Mouse (Mus musculus): ENCODE measurements around the gene Rnf41. TPM values are rescaled to one million over a fixed set of nuclear protein-coding genes. Genes with fewer than 3 reads are reported as not detected.

Rnf41 gene
- polyA plus RNA-seq, 1 experiment, result 24.1 TPM

GRCm38 (mm10) chr10:128369599-128369998 lies 41.9 kb upstream of the Rnf41 start:
- Histone ChIP-seq H3K4me3 (ENCODE audit: extremely low read depth, insufficient read depth, insufficient read length) (no peak overlapping the region), H3K27ac (ENCODE audit: insufficient read depth, low read length) (peak overlapping the region; percentile 84), H3K27me3 (ENCODE audit: control insufficient read depth, insufficient read depth, low read length) (no peaks in the 10 kb centered on the region), H3K36me3 (ENCODE audit: control insufficient read depth, insufficient read depth, low read length) (no peaks in the 10 kb centered on the region; the same call in 1 of the 2 replicates), H3K4me1 (ENCODE audit: control insufficient read depth, insufficient read depth, insufficient read length) (no peaks in the 10 kb centered on the region; the same call in 1 of the 2 replicates)
- WGBS, result 84% methylated on average over 6 of the region's 6 CpGs
- TF ChIP-seq CTCF (IDR thresholded peaks at IDR 0.05; ENCODE audit: extremely low read depth, insufficient read depth, insufficient read length, insufficient replicate concordance), result no peak
- no peak for TF ChIP-seq POLR2A (IDR thresholded peaks at IDR 0.05; ENCODE audit: low read depth, low read length)
- no peak for DNase-seq (ENCODE audit: low read depth in 1 of 2, low spot score in 2 of 2)

DNA sequence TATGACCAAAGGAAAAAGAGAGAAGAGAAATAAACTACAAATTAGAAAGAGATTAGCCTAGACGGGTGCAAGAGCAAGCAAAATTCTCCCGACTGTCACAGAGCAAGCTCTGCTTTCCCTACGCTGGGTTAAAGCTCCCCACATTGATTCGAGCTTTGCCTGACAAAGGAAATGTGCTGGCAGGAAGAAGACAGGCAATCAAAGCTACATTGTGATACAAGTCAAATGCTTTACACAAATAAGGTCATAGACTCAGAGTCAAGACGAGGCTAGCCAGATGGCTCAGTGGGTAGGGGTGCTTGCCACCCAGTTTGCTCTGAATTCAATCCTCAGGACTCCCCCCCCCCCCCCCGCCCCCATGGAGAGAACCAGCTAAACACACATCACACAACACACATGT lies 41.4 kb upstream of the Rnf41 start:
- TF ChIP-seq CTCF (IDR thresholded peaks at IDR 0.05; ENCODE audit: extremely low read depth, insufficient read depth, insufficient read length, insufficient replicate concordance) (no peak), POLR2A (IDR thresholded peaks at IDR 0.05; ENCODE audit: low read depth, low read length) (no peak)
- Histone ChIP-seq H3K4me3 (ENCODE audit: extremely low read depth, insufficient read depth, insufficient read length) (no peak overlapping the region), H3K36me3 (ENCODE audit: control insufficient read depth, insufficient read depth, low read length) (no peaks in the 10 kb centered on the region; the same call in 1 of the 2 replicates), H3K4me1 (ENCODE audit: control insufficient read depth, insufficient read depth, insufficient read length) (no peaks in the 10 kb centered on the region; the same call in 1 of the 2 replicates), H3K27ac (ENCODE audit: insufficient read depth, low read length) (no peak overlapping the region), H3K27me3 (ENCODE audit: control insufficient read depth, insufficient read depth, low read length) (no peaks in the 10 kb centered on the region)
- WGBS, result 78% methylated on average over 6 of the region's 6 CpGs
- no peak for DNase-seq (ENCODE audit: low read depth in 1 of 2, low spot score in 2 of 2)

DNA sequence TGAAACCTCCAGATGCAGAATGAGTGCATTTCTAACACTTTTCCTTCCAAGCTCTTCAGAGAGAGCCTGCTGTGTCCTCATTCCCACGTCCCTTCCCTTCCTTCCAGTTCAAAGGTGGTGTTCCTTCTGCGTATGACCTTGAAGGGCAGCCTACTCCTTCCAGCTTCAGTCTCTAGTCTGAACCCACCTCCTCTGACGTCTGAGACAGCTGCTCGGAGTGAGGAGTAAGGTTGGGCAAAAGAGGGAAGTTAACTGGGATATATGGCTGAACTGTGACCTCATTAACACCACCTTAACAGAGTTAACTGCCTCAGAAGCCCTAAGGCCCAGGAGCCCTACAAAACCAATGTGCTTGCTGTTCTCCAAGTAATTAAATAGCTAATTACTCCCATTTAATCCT lies 40.9 kb upstream of the Rnf41 start:
- Histone ChIP-seq H3K4me1 (ENCODE audit: control insufficient read depth, insufficient read depth, insufficient read length) (no peaks in the 10 kb centered on the region; the same call in 1 of the 2 replicates), H3K4me3 (ENCODE audit: extremely low read depth, insufficient read depth, insufficient read length) (no peak overlapping the region), H3K27me3 (ENCODE audit: control insufficient read depth, insufficient read depth, low read length) (no peaks in the 10 kb centered on the region), H3K36me3 (ENCODE audit: control insufficient read depth, insufficient read depth, low read length) (no peaks in the 10 kb centered on the region), H3K27ac (ENCODE audit: insufficient read depth, low read length) (no peak overlapping the region)
- TF ChIP-seq CTCF (IDR thresholded peaks at IDR 0.05; ENCODE audit: extremely low read depth, insufficient read depth, insufficient read length, insufficient replicate concordance) (no peak), POLR2A (IDR thresholded peaks at IDR 0.05; ENCODE audit: low read depth, low read length) (no peak)
- WGBS, result 71% methylated on average over 4 of the region's 4 CpGs
- no peak for DNase-seq (ENCODE audit: low read depth in 1 of 2, low spot score in 2 of 2)

GRCm38 (mm10) chr10:128372142-128372541 lies 39.3 kb upstream of the Rnf41 start:
- Histone ChIP-seq H3K4me3 (ENCODE audit: extremely low read depth, insufficient read depth, insufficient read length) (no peak overlapping the region), H3K27me3 (ENCODE audit: control insufficient read depth, insufficient read depth, low read length) (no peaks in the 10 kb centered on the region), H3K4me1 (ENCODE audit: control insufficient read depth, insufficient read depth, insufficient read length) (peaks cover 3% of the 10 kb centered on the region; the same call in 1 of the 2 replicates), H3K36me3 (ENCODE audit: control insufficient read depth, insufficient read depth, low read length) (no peaks in the 10 kb centered on the region), H3K27ac (ENCODE audit: insufficient read depth, low read length) (no peak overlapping the region)
- no peak for DNase-seq (ENCODE audit: low read depth in 1 of 2, low spot score in 2 of 2)
- 79% methylated on average over 5 of the region's 5 CpGs for WGBS
- no peak for TF ChIP-seq POLR2A (IDR thresholded peaks at IDR 0.05; ENCODE audit: low read depth, low read length)
- TF ChIP-seq CTCF (IDR thresholded peaks at IDR 0.05; ENCODE audit: extremely low read depth, insufficient read depth, insufficient read length, insufficient replicate concordance), result no peak

DNA sequence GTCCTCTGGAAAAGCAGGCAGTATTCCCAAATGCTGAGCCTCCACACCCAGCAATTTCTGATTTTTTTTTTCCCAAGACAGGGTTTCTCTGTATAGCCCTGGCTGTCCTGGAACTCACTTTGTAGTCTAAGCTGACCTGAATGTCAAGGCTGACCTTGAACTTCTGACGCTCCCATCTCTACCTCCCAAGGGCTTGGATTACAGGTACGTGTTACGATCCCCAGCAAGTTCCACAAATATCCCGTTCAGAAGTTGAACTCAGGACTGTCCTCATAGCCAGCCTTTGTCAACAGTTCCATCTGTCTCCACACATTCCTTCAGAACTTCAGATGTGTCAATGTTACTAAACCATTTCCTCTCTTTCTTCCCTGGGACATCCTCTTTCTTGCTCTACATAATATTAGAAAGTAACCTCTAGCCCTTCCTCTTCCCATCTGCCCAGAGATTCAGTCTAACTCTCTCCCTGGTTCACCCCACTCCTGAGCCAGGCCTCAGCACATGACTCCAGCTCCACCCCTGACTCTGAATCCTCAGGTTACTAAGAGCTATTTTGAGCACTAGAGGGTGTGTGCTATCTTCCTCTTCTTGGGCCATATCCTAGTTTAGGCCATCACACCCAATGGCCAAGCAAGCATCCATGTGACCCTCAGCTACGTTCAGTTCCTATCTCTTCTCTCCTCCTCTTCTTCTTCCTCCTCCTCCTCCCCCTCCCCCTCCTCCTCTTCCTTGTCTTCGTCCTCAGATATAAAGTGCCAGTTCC lies 38.3 kb upstream of the Rnf41 start:
- no peak for DNase-seq (ENCODE audit: low read depth in 1 of 2, low spot score in 2 of 2)
- H3K4me1 ChIP-seq (ENCODE audit: control insufficient read depth, insufficient read depth, insufficient read length), result peaks cover 9% of the 10 kb centered on the region; the same call in 1 of the 2 replicates
- H3K36me3 ChIP-seq (ENCODE audit: control insufficient read depth, insufficient read depth, low read length), result no peaks in the 10 kb centered on the region
- no peaks in the 10 kb centered on the region for H3K27me3 ChIP-seq (ENCODE audit: control insufficient read depth, insufficient read depth, low read length)
- H3K4me3 ChIP-seq (ENCODE audit: extremely low read depth, insufficient read depth, insufficient read length), result no peak overlapping the region
- TF ChIP-seq CTCF (IDR thresholded peaks at IDR 0.05; ENCODE audit: extremely low read depth, insufficient read depth, insufficient read length, insufficient replicate concordance) (no peak), POLR2A (IDR thresholded peaks at IDR 0.05; ENCODE audit: low read depth, low read length) (no peak)
- H3K27ac ChIP-seq (ENCODE audit: insufficient read depth, low read length), result no peak overlapping the region
- 67% methylated on average over 6 of the region's 6 CpGs for whole genome bisulfite sequencing

DNA sequence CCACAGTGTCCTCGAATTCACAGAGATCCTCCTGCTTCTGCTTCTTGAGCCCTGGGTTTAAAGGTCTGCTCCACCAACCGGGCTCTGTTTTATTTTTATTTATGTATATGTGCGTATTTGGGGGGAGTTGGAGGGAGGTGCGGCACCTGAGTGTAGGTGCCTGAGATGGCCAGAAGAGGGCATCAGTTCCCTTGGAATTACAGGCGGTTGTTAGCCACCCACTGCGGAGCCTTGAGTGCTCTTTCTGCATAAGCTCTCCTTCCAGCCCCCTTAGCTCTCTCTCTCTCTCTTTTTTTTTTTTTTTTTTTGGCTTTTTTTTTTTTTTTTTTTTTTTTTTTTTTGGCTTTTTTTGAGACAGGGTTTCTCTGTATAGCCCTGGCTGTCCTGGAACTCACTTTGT lies 37.1 kb upstream of the Rnf41 start:
- Histone ChIP-seq H3K4me1 (ENCODE audit: control insufficient read depth, insufficient read depth, insufficient read length) (peaks cover 9% of the 10 kb centered on the region; the same call in 1 of the 2 replicates), H3K27me3 (ENCODE audit: control insufficient read depth, insufficient read depth, low read length) (no peaks in the 10 kb centered on the region), H3K36me3 (ENCODE audit: control insufficient read depth, insufficient read depth, low read length) (peaks cover 3% of the 10 kb centered on the region), H3K27ac (ENCODE audit: insufficient read depth, low read length) (no peak overlapping the region), H3K4me3 (ENCODE audit: extremely low read depth, insufficient read depth, insufficient read length) (no peak overlapping the region)
- no peak for DNase-seq (ENCODE audit: low read depth in 1 of 2, low spot score in 2 of 2)
- 85% methylated on average over 6 of the region's 6 CpGs for WGBS
- peak; percentile 5; the same call in 1 of the 2 replicates for TF ChIP-seq CTCF (IDR thresholded peaks at IDR 0.05; ENCODE audit: extremely low read depth, insufficient read depth, insufficient read length, insufficient replicate concordance)
- TF ChIP-seq POLR2A (IDR thresholded peaks at IDR 0.05; ENCODE audit: low read depth, low read length), result no peak

DNA sequence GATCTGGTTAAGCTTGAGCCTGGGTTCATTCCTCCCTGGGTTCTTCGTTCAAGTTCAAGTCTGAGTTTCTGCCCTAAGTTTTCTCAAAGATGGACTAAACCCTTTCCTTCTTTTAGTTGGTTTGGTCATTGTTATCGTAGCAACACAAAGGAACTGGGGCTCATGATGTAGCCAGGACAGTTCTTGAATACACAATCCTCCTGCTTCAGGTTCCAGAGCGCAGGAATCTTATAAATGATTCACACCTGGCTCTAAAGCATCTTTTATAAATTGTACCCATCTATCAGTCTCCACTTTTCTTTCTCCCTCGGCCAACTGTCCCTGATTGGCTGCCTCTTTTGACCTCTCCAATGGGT lies 35.4 kb upstream of the Rnf41 start:
- Histone ChIP-seq H3K27ac (ENCODE audit: insufficient read depth, low read length) (no peak overlapping the region), H3K4me3 (ENCODE audit: extremely low read depth, insufficient read depth, insufficient read length) (peak overlapping the region; percentile 69; the same call in 1 of the 2 replicates)

More for the DNA sequence above, 35.4 kb upstream of the Rnf41 start:
- WGBS, result 67% methylated on average over 4 of the region's 4 CpGs
- Histone ChIP-seq H3K27me3 (ENCODE audit: control insufficient read depth, insufficient read depth, low read length) (no peaks in the 10 kb centered on the region), H3K4me1 (ENCODE audit: control insufficient read depth, insufficient read depth, insufficient read length) (peaks cover 9% of the 10 kb centered on the region; the same call in 1 of the 2 replicates), H3K36me3 (ENCODE audit: control insufficient read depth, insufficient read depth, low read length) (peaks cover 8% of the 10 kb centered on the region)
- no peak for DNase-seq (ENCODE audit: low read depth in 1 of 2, low spot score in 2 of 2)
- TF ChIP-seq POLR2A (IDR thresholded peaks at IDR 0.05; ENCODE audit: low read depth, low read length), result no peak
- no peak for TF ChIP-seq CTCF (IDR thresholded peaks at IDR 0.05; ENCODE audit: extremely low read depth, insufficient read depth, insufficient read length, insufficient replicate concordance)

All from spleen, adult 2 months (tissue).